Mouse (Mus musculus) megakaryocyte, embryonic 14.5 days (primary cell): ENCODE results near the gene Ddn. TPM values are rescaled to one million over a fixed set of nuclear protein-coding genes. Genes with fewer than 3 reads are reported as not detected.

Experiments used
- H3K27me3 ChIP-seq: replicated peaks from 2 replicates; pipeline ENCODE3; 2012; ENCODE audit warnings: inconsistent platforms
- H3K36me3 ChIP-seq: replicated peaks from 2 replicates; pipeline ENCODE3; 2012; ENCODE audit warnings: low read length, inconsistent platforms, mixed read lengths
- H3K4me1 ChIP-seq: 2 replicates; pipeline ENCODE4 v1.6.1; 2012; ENCODE audit warnings: inconsistent platforms
- H3K4me3 ChIP-seq: replicated peaks from 2 replicates; pipeline ENCODE3; 2012; ENCODE audit warnings: moderate library complexity, mild to moderate bottlenecking, inconsistent platforms
- H3K9me3 ChIP-seq: 2 replicates; pipeline ENCODE4 v1.6.1; 2012; ENCODE audit warnings: inconsistent platforms
- FLI1 ChIP-seq: IDR thresholded peaks from 2 replicates; pipeline ENCODE4 v1.6.1; 2012; ENCODE audit warnings: low read length, inconsistent platforms, mixed read lengths
- GATA1 ChIP-seq: IDR thresholded peaks from 3 replicates; pipeline ENCODE4 v1.6.1; 2012; ENCODE audit warnings: mixed read lengths, low read length, inconsistent platforms, borderline replicate concordance
- polyA plus RNA-seq: library from polyadenylated mRNA; stranded (reverse); fragments of >175 nt; gene quantifications from 2 replicates; pipeline ENCODE4 v1.2.3, GENCODE M21; 2012; ENCODE audit warnings: low replicate concordance; ENCODE audit not compliant: insufficient read depth

Ddn gene
- polyA plus RNA-seq, 1 experiment, result 0.32 TPM

GRCm38 (mm10) chr15:98789661-98790535, 19.4 kb downstream of the Ddn start, which contains the start of gene Wnt1:
Wnt1 (plus strand) TSS chr15:98789857.
- H3K4me1 ChIP-seq, result peaks cover 56% of the 10 kb centered on the region
- H3K9me3 ChIP-seq, result peaks cover 17% of the 10 kb centered on the region
- no peaks in the 10 kb centered on the region for H3K36me3 ChIP-seq
- peaks cover 91% of the 10 kb centered on the region for H3K27me3 ChIP-seq
- peak within 1 kb of the TSS; percentile 85 for H3K4me3 ChIP-seq
- TF ChIP-seq FLI1 (no peak), GATA1 (no peak)

GRCm38 (mm10) chr15:98788972-98789660, 20.2 kb downstream of the Ddn start:
- Histone ChIP-seq H3K27me3 (peaks cover 90% of the 10 kb centered on the region), H3K9me3 (peaks cover 17% of the 10 kb centered on the region), H3K36me3 (no peaks in the 10 kb centered on the region), H3K4me1 (peaks cover 55% of the 10 kb centered on the region), H3K4me3 (peak overlapping the region; percentile 73)
- no peak for TF ChIP-seq GATA1
- TF ChIP-seq FLI1, result no peak

- H3K9me3 ChIP-seq, result peaks cover 16% of the 10 kb centered on the region
- H3K4me1 ChIP-seq, result peaks cover 44% of the 10 kb centered on the region
- H3K27me3 ChIP-seq, result peaks cover 80% of the 10 kb centered on the region
- no peak for TF ChIP-seq GATA1
- TF ChIP-seq FLI1, result no peak
- no peak overlapping the region for H3K4me3 ChIP-seq
- no peaks in the 10 kb centered on the region for H3K36me3 ChIP-seq
Observed at GRCm38 (mm10) chr15:98787930-98788329, 21.4 kb downstream of the Ddn start.

- H3K27me3 ChIP-seq, result peaks cover 76% of the 10 kb centered on the region
- TF ChIP-seq FLI1 (no peak), GATA1 (no peak)
Observed at GRCm38 (mm10) chr15:98785744-98786143, 23.5 kb downstream of the Ddn start.

GRCm38 (mm10) chr15:98781166-98781565, 28.1 kb downstream of the Ddn start:
- Histone ChIP-seq H3K4me3 (no peak overlapping the region), H3K9me3 (peaks cover 7% of the 10 kb centered on the region), H3K27me3 (peaks cover 81% of the 10 kb centered on the region), H3K4me1 (peaks cover 46% of the 10 kb centered on the region), H3K36me3 (no peaks in the 10 kb centered on the region)
- TF ChIP-seq FLI1, result no peak
- TF ChIP-seq GATA1, result no peak

More at GRCm38 (mm10) chr15:98785744-98786143, 23.5 kb downstream of the Ddn start:
- H3K9me3 ChIP-seq, result peaks cover 7% of the 10 kb centered on the region
- peaks cover 22% of the 10 kb centered on the region for H3K4me1 ChIP-seq
- no peaks in the 10 kb centered on the region for H3K36me3 ChIP-seq
- H3K4me3 ChIP-seq, result no peak overlapping the region

- H3K4me3 ChIP-seq, result no peak overlapping the region
- peaks cover 3% of the 10 kb centered on the region for H3K9me3 ChIP-seq
- no peak for TF ChIP-seq FLI1
- no peak for TF ChIP-seq GATA1
- H3K4me1 ChIP-seq, result peaks cover 49% of the 10 kb centered on the region
- no peaks in the 10 kb centered on the region for H3K36me3 ChIP-seq
- H3K27me3 ChIP-seq, result peaks cover 82% of the 10 kb centered on the region
Observed at GRCm38 (mm10) chr15:98780573-98780972, 28.7 kb downstream of the Ddn start.

GRCm38 (mm10) chr15:98780075-98780474, 29.2 kb downstream of the Ddn start:
- H3K4me1 ChIP-seq, result peaks cover 49% of the 10 kb centered on the region
- peaks cover 84% of the 10 kb centered on the region for H3K27me3 ChIP-seq
- TF ChIP-seq GATA1, result no peak
- no peak for TF ChIP-seq FLI1
- no peaks in the 10 kb centered on the region for H3K36me3 ChIP-seq
- H3K9me3 ChIP-seq, result no peaks in the 10 kb centered on the region
- H3K4me3 ChIP-seq, result no peak overlapping the region

- no peak for TF ChIP-seq GATA1
- peaks cover 89% of the 10 kb centered on the region for H3K27me3 ChIP-seq
Observed at GRCm38 (mm10) chr15:98778806-98779205, 30.5 kb downstream of the Ddn start.

GRCm38 (mm10) chr15:98778191-98778770, 31.0 kb downstream of the Ddn start:
- Histone ChIP-seq H3K9me3 (no peaks in the 10 kb centered on the region), H3K4me3 (peak overlapping the region; percentile 89), H3K4me1 (peaks cover 50% of the 10 kb centered on the region), H3K36me3 (no peaks in the 10 kb centered on the region), H3K27me3 (peaks cover 91% of the 10 kb centered on the region)
- no peak for TF ChIP-seq GATA1
- TF ChIP-seq FLI1, result no peak

More at GRCm38 (mm10) chr15:98778806-98779205, 30.5 kb downstream of the Ddn start:
- H3K4me3 ChIP-seq, result peak overlapping the region; percentile 89
- H3K36me3 ChIP-seq, result no peaks in the 10 kb centered on the region
- H3K4me1 ChIP-seq, result peaks cover 49% of the 10 kb centered on the region
- no peaks in the 10 kb centered on the region for H3K9me3 ChIP-seq
